Mouse (Mus musculus): Measurements from ENCODE around the gene Cnmd. TPM values are rescaled to one million over a fixed set of nuclear protein-coding genes. Genes with fewer than 3 reads are reported as not detected.

The Cnmd gene
- polyA plus RNA-seq, 1 experiment from 2014 or later = 0.25 TPM

DNA sequence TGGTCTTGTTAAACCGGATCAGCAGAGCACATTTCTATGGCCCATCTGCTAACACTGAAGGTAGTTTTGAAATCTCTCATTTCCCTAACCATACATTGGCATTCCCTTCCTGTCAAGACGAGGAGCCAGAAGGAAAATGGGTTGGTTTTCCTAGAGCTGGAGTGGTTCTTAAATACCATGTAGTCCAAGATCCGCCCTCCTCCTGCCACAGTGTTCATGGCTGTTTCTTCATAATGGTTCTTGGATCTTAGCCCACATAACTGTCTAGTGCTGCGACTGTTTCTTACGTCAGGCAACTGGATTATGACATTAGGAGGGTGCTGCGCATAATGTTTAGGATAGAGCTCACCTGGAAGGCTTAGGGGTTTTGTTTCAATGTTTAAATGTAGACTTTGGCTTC, 29.6 kb downstream of the Cnmd start:
- WGBS = 87% methylated on average over 6 of the region's 6 CpGs
- Histone ChIP-seq H3K4me1 (replicated peaks) (no peaks in the 10 kb centered on the region), H3K27ac (no peak overlapping the region), H3K27me3 (replicated peaks) (no peaks in the 10 kb centered on the region), H3K9me3 (no peaks in the 10 kb centered on the region), H3K4me2 (replicated peaks) (no peak overlapping the region), H3K9ac (no peak overlapping the region), H3K36me3 (peaks cover 10% of the 10 kb centered on the region; the same call in 1 of the 2 replicates), H3K4me3 (replicated peaks) (no peak overlapping the region)
- ATAC-seq = no peak

GRCm38 (mm10) chr14:79621143-79621542, 40.8 kb downstream of the Cnmd start:
- Histone ChIP-seq H3K27me3 (replicated peaks) (no peaks in the 10 kb centered on the region), H3K27ac (no peak overlapping the region), H3K36me3 (peaks cover 7% of the 10 kb centered on the region; the same call in 1 of the 2 replicates), H3K4me3 (replicated peaks) (no peak overlapping the region), H3K9ac (no peak overlapping the region), H3K9me3 (no peaks in the 10 kb centered on the region), H3K4me1 (replicated peaks) (no peaks in the 10 kb centered on the region), H3K4me2 (replicated peaks) (no peak overlapping the region)
- 67% methylated on average over 3 of the region's 3 CpGs for WGBS
- ATAC-seq = no peak

DNA sequence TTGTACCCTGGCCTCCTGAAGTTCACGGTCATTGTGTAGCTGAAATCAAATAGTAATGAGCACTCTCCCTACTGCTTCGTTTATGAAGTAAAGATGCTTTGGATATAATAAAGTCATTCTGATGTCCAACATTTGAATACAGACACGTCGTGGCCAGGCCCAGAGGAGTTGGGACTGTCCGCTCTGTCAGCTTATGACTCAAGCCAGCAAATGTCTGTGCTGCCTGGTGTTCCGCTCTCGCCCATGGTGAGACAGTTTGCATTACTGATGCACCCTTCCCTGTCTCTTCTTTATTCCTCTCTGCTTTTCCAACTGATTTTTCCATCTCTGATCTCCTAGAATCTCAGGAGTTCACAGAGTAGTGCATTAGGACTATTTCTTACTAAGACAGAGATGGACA, 42.2 kb downstream of the Cnmd start:
- H3K27ac ChIP-seq = no peak overlapping the region
- no peak overlapping the region for H3K9ac ChIP-seq
- H3K36me3 ChIP-seq = peaks cover 5% of the 10 kb centered on the region; the same call in 1 of the 2 replicates
- H3K27me3 ChIP-seq (replicated peaks) = no peaks in the 10 kb centered on the region
- H3K4me3 ChIP-seq (replicated peaks) = no peak overlapping the region
- H3K9me3 ChIP-seq = no peaks in the 10 kb centered on the region
- no peak for ATAC-seq
- no peak overlapping the region for H3K4me2 ChIP-seq (replicated peaks)
- WGBS = 92% methylated on average over 7 of the region's 7 CpGs
- H3K4me1 ChIP-seq (replicated peaks) = no peaks in the 10 kb centered on the region

GRCm38 (mm10) chr14:79617121-79617828, 44.7 kb downstream of the Cnmd start:
- Histone ChIP-seq H3K4me3 (replicated peaks) (no peak overlapping the region), H3K36me3 (peaks cover 16% of the 10 kb centered on the region), H3K27me3 (replicated peaks) (no peaks in the 10 kb centered on the region), H3K4me1 (replicated peaks) (no peaks in the 10 kb centered on the region), H3K27ac (no peak overlapping the region), H3K4me2 (replicated peaks) (no peak overlapping the region), H3K9ac (no peak overlapping the region), H3K9me3 (no peaks in the 10 kb centered on the region)
- no peak for ATAC-seq
- 89% methylated on average over 8 of the region's 8 CpGs for WGBS

GRCm38 (mm10) chr14:79608286-79608685, 53.7 kb downstream of the Cnmd start:
- Histone ChIP-seq H3K4me2 (replicated peaks) (no peak overlapping the region), H3K9me3 (no peaks in the 10 kb centered on the region), H3K9ac (no peak overlapping the region), H3K27me3 (replicated peaks) (no peaks in the 10 kb centered on the region), H3K36me3 (peaks cover 25% of the 10 kb centered on the region), H3K27ac (no peak overlapping the region), H3K4me3 (replicated peaks) (no peak overlapping the region), H3K4me1 (replicated peaks) (no peaks in the 10 kb centered on the region)
- 93% methylated on average over 6 of the region's 6 CpGs for WGBS
- no peak for ATAC-seq

GRCm38 (mm10) chr14:79607352-79607751, 54.6 kb downstream of the Cnmd start:
- H3K27ac ChIP-seq = no peak overlapping the region
- H3K36me3 ChIP-seq = peaks cover 22% of the 10 kb centered on the region
- ATAC-seq = no peak
- H3K4me2 ChIP-seq (replicated peaks) = no peak overlapping the region
- 92% methylated on average over 4 of the region's 4 CpGs for WGBS
- H3K4me3 ChIP-seq (replicated peaks) = no peak overlapping the region
- no peaks in the 10 kb centered on the region for H3K27me3 ChIP-seq (replicated peaks)
- no peaks in the 10 kb centered on the region for H3K4me1 ChIP-seq (replicated peaks)
- no peak overlapping the region for H3K9ac ChIP-seq
- H3K9me3 ChIP-seq = no peaks in the 10 kb centered on the region

DNA sequence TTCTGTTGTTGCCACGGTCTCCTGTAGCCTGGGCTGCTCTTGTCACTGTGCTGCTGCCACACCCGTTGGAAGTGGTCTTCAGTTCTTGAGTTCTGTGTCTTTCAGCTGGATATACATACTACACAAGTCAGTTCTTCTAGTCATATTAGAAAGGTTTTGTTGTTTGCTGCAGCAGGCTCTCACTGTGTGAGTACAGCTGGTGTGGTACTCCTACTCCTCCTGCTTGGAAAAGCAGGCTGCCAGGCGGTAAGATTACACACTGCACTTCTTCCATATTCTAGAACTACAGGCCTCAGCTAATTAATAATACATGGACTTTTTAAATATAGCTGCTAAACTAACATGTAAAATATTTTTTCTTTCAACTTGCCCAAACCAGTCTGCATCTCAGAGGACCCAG, 55.1 kb downstream of the Cnmd start:
- H3K4me2 ChIP-seq (replicated peaks) = no peak overlapping the region
- no peak for ATAC-seq
- no peak overlapping the region for H3K4me3 ChIP-seq (replicated peaks)
- 94% methylated on average over 3 of the region's 3 CpGs for WGBS
- H3K4me1 ChIP-seq (replicated peaks) = no peaks in the 10 kb centered on the region
- H3K9ac ChIP-seq = no peak overlapping the region
- H3K27ac ChIP-seq = no peak overlapping the region
- H3K36me3 ChIP-seq = peaks cover 22% of the 10 kb centered on the region
- no peaks in the 10 kb centered on the region for H3K9me3 ChIP-seq
- H3K27me3 ChIP-seq (replicated peaks) = no peaks in the 10 kb centered on the region

DNA sequence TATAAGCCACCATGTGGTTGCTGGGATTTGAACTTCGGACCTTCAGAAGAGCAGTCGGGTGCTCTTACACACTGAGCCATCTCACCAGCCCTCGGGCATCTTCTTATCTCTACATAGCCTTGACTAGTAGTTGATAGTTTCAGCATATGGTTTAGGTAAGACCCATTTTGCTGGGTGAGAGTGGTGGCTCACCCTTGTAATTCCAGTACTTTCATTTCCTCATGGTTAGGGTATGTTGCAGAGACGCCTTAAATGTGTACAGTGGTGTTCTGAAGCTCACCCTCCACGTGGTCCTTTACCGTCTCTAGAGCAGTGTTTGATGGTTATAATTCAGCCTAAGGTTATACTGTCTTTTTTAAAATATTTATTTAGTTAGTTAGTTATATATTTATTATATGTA, 55.6 kb downstream of the Cnmd start:
- no peak overlapping the region for H3K4me3 ChIP-seq (replicated peaks)
- no peaks in the 10 kb centered on the region for H3K9me3 ChIP-seq
- no peaks in the 10 kb centered on the region for H3K27me3 ChIP-seq (replicated peaks)
- no peak overlapping the region for H3K4me2 ChIP-seq (replicated peaks)
- WGBS = 91% methylated on average over 6 of the region's 6 CpGs
- no peak for ATAC-seq
- H3K36me3 ChIP-seq = peaks cover 22% of the 10 kb centered on the region
- no peak overlapping the region for H3K9ac ChIP-seq
- no peaks in the 10 kb centered on the region for H3K4me1 ChIP-seq (replicated peaks)
- no peak overlapping the region for H3K27ac ChIP-seq

DNA sequence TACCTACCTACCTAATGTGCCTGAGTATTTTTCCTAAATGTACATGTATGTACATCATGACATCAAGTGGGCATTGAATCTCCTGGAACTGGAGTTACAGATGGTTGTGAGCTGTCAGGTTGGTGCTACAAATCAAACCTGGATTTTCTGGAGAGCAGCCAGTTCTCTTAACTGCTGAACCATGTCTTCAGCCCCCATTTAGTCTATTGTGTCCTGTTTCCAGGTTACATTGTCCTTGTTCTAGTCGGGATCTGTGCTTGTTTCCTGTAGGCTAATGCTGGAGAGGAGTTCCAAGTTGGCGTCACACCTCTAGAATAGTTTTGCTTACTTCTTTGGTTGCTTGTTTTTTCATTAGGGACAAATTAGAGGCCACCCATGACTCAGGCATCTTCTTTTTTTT, 56.1 kb downstream of the Cnmd start:
- 88% methylated on average over 2 of the region's 2 CpGs for WGBS
- H3K27ac ChIP-seq = no peak overlapping the region
- peaks cover 22% of the 10 kb centered on the region; the same call in 1 of the 2 replicates for H3K36me3 ChIP-seq
- H3K4me3 ChIP-seq (replicated peaks) = no peak overlapping the region
- H3K27me3 ChIP-seq (replicated peaks) = no peaks in the 10 kb centered on the region
- no peak for ATAC-seq
- H3K4me1 ChIP-seq (replicated peaks) = no peaks in the 10 kb centered on the region
- no peaks in the 10 kb centered on the region for H3K9me3 ChIP-seq
- no peak overlapping the region for H3K9ac ChIP-seq
- no peak overlapping the region for H3K4me2 ChIP-seq (replicated peaks)

DNA sequence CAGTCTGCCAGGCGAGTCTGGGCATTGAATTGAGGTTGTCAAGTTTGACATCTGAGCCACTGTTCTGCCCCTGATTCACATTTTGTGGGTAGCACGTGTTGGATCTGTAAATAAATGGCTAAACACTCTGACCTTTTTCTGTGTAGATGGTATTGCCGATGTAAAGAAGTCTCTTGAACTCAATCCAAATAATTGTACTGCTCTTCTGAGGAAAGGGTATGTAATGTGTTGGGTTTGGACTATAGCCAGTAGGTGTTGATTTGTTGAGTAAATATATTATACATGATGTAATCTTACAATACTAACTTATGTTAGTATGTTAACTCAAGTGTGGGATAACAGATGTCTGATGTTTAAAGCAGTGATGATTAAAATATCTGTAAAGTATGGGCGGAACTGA, 65.4 kb downstream of the Cnmd start:
- Histone ChIP-seq H3K4me2 (replicated peaks) (no peak overlapping the region), H3K27me3 (replicated peaks) (no peaks in the 10 kb centered on the region), H3K4me3 (replicated peaks) (no peak overlapping the region), H3K36me3 (peaks cover 25% of the 10 kb centered on the region), H3K9ac (no peak overlapping the region), H3K9me3 (no peaks in the 10 kb centered on the region), H3K4me1 (replicated peaks) (no peaks in the 10 kb centered on the region), H3K27ac (no peak overlapping the region)
- ATAC-seq = no peak
- WGBS = 74% methylated on average over 4 of the region's 4 CpGs

GRCm38 (mm10) chr14:79594069-79594468, 67.9 kb downstream of the Cnmd start:
- H3K9ac ChIP-seq = no peak overlapping the region
- no peak overlapping the region for H3K4me3 ChIP-seq (replicated peaks)
- no peak overlapping the region for H3K27ac ChIP-seq
- 85% methylated on average over 5 of the region's 5 CpGs for WGBS
- H3K9me3 ChIP-seq = no peaks in the 10 kb centered on the region
- H3K36me3 ChIP-seq = peaks cover 6% of the 10 kb centered on the region; the same call in 1 of the 2 replicates
- H3K27me3 ChIP-seq (replicated peaks) = no peaks in the 10 kb centered on the region
- no peak overlapping the region for H3K4me2 ChIP-seq (replicated peaks)
- H3K4me1 ChIP-seq (replicated peaks) = peaks cover 1% of the 10 kb centered on the region; the same call in 1 of the 2 replicates
- ATAC-seq = no peak

DNA sequence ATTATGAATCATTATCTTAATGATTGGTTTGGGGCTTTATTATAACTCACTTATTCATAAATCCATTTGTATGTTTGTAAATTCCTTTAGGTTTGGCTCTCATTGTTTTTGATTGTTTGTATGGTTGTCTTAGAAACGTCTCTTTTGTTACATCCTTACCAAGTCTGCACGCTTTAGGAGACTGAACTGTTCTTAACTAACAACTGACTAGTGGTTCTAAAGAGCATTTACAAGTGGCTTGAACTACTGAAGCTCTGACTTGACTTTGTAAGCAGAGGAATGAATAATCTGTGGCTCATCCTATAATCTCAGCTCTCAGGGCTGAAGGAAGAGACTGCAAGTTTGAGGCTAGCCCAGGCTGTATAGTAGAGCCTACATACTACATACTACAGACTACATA, 70.4 kb downstream of the Cnmd start:
- Histone ChIP-seq H3K27ac (no peak overlapping the region), H3K27me3 (replicated peaks) (no peaks in the 10 kb centered on the region), H3K4me3 (replicated peaks) (no peak overlapping the region), H3K9ac (no peak overlapping the region), H3K36me3 (0 out of 2 replicates have a peak, but pooled peaks cover 4% of the 10 kb centered on the region), H3K9me3 (no peaks in the 10 kb centered on the region), H3K4me1 (replicated peaks) (peaks cover 9% of the 10 kb centered on the region; the same call in 1 of the 2 replicates), H3K4me2 (replicated peaks) (no peak overlapping the region)
- WGBS = 89% methylated on average over 2 of the region's 2 CpGs
- no peak for ATAC-seq

DNA sequence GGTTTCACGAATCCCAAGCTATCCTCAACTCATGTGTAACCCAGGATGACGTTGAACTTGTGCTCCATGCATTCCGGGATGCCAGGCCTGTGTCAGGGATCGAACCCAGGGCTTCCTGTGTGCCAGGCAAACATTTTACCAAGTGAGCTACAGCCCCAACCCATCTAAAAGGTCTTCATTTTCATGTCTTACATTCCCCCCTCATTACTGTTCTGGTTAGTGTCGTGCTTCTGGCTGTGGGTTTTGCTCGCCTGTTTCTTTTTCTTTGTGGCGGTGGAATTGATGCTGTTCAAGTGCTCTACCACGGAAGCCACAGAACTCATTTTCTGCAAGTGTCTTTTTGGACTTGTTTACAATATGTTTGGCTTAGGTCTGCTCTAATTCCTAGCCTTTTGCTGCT, 71.1 kb downstream of the Cnmd start:
- no peak overlapping the region for H3K4me3 ChIP-seq (replicated peaks)
- H3K4me2 ChIP-seq (replicated peaks) = no peak overlapping the region
- ATAC-seq = no peak
- H3K36me3 ChIP-seq = 0 out of 2 replicates have a peak, but pooled peaks cover 4% of the 10 kb centered on the region
- peaks cover 9% of the 10 kb centered on the region; the same call in 1 of the 2 replicates for H3K4me1 ChIP-seq (replicated peaks)
- no peak overlapping the region for H3K9ac ChIP-seq
- no peaks in the 10 kb centered on the region for H3K9me3 ChIP-seq
- no peak overlapping the region for H3K27ac ChIP-seq
- WGBS = 93% methylated on average over 8 of the region's 8 CpGs
- H3K27me3 ChIP-seq (replicated peaks) = no peaks in the 10 kb centered on the region

Data from intestine, embryonic 15.5 days (tissue).